Mouse (Mus musculus): ENCODE measurements around the gene Tex9.
A peak's percentile ranks its signal among the peaks of the same experiment; 100 is the strongest.

Gene Tex9

DNA sequence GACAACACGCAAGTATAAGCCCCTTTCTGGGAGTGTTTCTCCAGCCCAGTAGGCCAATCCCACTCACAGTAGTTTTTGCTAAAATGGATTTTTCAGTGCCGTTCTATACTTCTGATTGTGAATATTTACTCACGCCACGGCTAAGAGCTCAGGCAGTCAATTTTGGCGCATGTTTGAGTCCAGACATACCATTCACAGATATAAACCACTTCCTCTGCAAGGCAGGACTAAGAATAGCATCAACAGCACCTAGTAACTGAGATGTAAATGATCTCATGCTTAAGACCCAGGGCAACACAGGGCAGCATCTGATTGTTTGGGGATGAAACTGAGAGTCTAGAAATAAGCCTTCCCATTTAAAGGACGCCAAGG, at the start of gene Tex9:
Tex9 (minus strand) TSS at position 19 of the 372 bp plus-strand sequence.
- TF ChIP-seq GATA4 (IDR thresholded peaks at IDR 0.05; ENCODE audit: insufficient replicate concordance, low read length) = no peak

DNA sequence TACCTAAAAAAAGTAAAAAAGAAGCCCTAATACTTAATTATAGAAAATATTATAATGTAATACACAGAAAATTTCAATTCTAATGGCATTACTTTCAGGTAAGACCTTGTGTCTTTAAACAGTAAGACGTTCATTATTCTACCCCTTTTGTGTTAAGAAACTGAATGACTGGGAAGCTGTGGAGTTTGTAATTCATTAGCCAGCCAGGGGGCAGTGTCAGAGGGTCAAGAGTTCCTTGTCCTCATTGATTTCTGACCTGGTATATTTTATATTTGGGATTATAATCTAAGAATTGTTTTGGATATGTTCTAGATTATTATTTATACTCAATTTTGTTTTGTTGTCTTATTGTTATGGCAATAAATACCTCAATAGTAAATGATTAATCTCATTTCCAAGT, 45.1 kb upstream of the Tex9 start:
- TF ChIP-seq GATA4 (IDR thresholded peaks at IDR 0.05; ENCODE audit: insufficient replicate concordance, low read length) = no peak

DNA sequence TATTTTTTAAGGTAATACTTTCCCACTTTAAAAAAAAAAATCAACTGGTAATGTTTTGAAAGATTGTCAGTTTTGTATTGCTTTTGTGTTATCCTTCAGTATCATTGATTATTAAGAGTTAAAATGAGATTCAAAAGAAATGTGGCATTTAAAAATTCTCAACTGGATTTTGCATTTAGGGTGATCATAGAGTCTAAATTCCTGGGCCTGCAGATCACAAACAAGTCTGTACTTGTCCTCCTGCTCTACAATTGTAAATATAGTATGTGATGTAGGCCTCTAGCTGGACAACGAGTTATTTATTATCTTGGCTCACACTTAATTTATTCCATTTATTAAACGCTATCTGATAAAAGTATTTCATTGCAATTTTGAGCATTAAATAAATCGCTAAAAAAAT, 43.4 kb upstream of the Tex9 start:
- TF ChIP-seq GATA4 (IDR thresholded peaks at IDR 0.05; ENCODE audit: insufficient replicate concordance, low read length) = no peak

DNA sequence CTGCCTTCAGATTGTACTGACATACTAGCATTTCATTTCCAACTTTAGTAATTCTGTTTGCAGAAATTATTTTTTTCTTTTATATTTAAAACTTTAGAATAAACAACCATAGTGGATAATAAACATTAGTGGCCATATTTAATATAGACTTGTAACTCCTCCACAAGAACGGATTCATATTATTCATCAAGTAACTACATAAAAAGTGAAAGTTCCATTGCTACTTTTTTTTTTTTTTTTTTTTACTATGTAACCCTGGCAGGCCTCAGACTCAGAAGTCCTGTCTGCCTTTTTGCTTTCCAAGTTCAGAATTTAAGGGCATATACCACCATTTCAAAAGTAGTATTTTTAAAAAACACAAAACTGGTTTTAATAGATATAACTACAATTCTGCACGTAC, 43.0 kb upstream of the Tex9 start:
- no peak for TF ChIP-seq GATA4 (IDR thresholded peaks at IDR 0.05; ENCODE audit: insufficient replicate concordance, low read length)

- TF ChIP-seq GATA4 (IDR thresholded peaks at IDR 0.05; ENCODE audit: insufficient replicate concordance, low read length) = no peak
Observed at GRCm38 (mm10) chr9:72533089-72533415, 41.0 kb upstream of the Tex9 start.

GRCm38 (mm10) chr9:72532381-72533088, 40.5 kb upstream of the Tex9 start:
- peak; percentile 17; the same call in 1 of the 2 replicates for TF ChIP-seq GATA4 (IDR thresholded peaks at IDR 0.05; ENCODE audit: insufficient replicate concordance, low read length)

GRCm38 (mm10) chr9:72531996-72532380, 40.0 kb upstream of the Tex9 start, which contains the start of gene Rfx7:
Rfx7 (plus strand) TSS chr9:72532240.
- TF ChIP-seq GATA4 (IDR thresholded peaks at IDR 0.05; ENCODE audit: insufficient replicate concordance, low read length) = no peak

- TF ChIP-seq GATA4 (IDR thresholded peaks at IDR 0.05; ENCODE audit: insufficient replicate concordance, low read length) = no peak
Observed at GRCm38 (mm10) chr9:72531291-72531995, 39.4 kb upstream of the Tex9 start.

GRCm38 (mm10) chr9:72530824-72531223, 38.8 kb upstream of the Tex9 start:
- TF ChIP-seq GATA4 (IDR thresholded peaks at IDR 0.05; ENCODE audit: insufficient replicate concordance, low read length) = no peak

DNA sequence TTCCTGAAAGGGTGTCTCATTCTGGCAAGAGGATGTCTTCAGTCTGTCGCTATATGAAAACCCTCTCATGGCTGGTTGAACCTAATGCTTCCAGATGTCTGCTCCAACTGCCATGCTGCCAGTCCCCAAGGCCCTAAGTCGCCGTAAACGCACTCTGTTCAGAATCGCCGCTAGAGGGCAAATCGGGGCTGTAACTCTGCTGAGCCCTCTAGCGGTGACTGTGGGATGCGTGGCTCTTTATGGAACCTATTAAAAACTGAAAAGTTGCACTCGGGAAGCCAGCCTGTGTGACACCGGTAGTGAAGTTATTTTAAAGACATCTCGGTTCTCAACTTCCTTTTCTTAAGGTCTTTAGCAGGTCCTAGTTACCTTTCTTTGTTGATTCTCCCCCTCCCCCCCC, 38.2 kb upstream of the Tex9 start:
- TF ChIP-seq GATA4 (IDR thresholded peaks at IDR 0.05; ENCODE audit: insufficient replicate concordance, low read length) = no peak

DNA sequence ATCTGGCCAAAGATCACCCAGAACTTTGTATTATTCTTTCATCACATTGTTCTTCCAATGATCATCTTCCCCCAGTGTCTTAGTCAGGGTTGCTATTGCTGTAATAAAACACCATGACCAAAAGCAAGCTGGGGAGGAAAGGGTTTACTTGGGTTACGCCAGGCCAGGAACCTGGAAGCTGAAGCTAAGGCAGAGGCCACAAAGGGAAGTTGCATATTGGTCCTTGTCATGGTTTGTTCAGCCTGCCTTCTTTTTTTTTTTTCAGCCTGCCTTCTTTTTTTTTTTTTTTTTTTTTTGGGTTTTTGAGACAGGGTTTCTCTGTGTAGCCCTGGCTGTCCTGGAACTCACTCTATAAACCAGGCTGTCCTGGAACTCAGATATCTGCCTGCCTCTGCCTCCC, 34.1 kb upstream of the Tex9 start:
- TF ChIP-seq GATA4 (IDR thresholded peaks at IDR 0.05; ENCODE audit: insufficient replicate concordance, low read length) = no peak

DNA sequence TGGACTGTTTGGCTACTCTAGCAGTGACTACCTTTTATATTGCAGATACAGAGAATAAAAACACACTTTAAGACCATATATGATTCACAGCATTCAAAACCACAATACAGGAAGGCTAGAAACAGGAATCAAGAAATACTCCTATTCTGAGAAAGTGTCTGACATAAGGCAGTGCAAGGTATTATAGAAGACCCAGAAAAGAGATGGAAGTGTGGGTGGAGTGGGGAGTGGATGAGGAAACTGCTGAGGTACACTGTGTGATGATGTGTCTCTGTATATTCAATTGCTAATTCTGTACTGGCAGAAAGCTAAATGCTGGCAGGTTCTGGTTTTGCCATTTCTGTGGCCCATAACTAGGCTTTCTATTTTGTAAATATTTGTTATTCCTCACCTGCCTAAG, 28.8 kb upstream of the Tex9 start:
- no peak for TF ChIP-seq GATA4 (IDR thresholded peaks at IDR 0.05; ENCODE audit: insufficient replicate concordance, low read length)

- no peak for TF ChIP-seq GATA4 (IDR thresholded peaks at IDR 0.05; ENCODE audit: insufficient replicate concordance, low read length)
Observed at GRCm38 (mm10) chr9:72519246-72519645, 27.2 kb upstream of the Tex9 start.

- TF ChIP-seq GATA4 (IDR thresholded peaks at IDR 0.05; ENCODE audit: insufficient replicate concordance, low read length) = no peak
Observed at GRCm38 (mm10) chr9:72515366-72515765, 23.4 kb upstream of the Tex9 start.

GRCm38 (mm10) chr9:72512229-72512981, 20.4 kb upstream of the Tex9 start:
- no peak for TF ChIP-seq GATA4 (IDR thresholded peaks at IDR 0.05; ENCODE audit: insufficient replicate concordance, low read length)

DNA sequence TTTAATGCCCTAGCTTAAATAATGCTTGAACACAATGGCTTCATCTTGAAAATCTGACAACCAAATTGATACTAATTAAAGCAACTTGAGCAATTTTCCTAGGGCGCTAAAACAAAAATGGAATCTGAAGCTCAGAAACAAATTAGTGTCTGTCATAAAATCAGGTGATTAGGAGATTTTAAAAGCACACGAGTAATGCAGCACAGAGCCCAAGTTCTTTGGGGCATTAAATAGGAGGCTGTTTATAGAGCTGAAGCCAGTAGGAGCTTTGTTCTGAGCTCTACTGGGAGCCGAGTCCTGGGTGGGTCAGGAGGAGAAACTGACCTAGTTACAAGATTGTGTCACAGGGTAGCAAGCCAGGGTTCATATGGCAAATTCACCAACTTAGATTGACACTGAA, 5.2 kb upstream of the Tex9 start:
- no peak for TF ChIP-seq GATA4 (IDR thresholded peaks at IDR 0.05; ENCODE audit: insufficient replicate concordance, low read length)
